Mouse (Mus musculus): Measurements from ENCODE around the gene Ap5s1. TPM values are rescaled to one million over a fixed set of nuclear protein-coding genes. Genes with fewer than 3 reads are reported as not detected.

Gene Ap5s1
- polyA plus RNA-seq, 1 experiment from 2014 or later: 25.9 TPM

DNA sequence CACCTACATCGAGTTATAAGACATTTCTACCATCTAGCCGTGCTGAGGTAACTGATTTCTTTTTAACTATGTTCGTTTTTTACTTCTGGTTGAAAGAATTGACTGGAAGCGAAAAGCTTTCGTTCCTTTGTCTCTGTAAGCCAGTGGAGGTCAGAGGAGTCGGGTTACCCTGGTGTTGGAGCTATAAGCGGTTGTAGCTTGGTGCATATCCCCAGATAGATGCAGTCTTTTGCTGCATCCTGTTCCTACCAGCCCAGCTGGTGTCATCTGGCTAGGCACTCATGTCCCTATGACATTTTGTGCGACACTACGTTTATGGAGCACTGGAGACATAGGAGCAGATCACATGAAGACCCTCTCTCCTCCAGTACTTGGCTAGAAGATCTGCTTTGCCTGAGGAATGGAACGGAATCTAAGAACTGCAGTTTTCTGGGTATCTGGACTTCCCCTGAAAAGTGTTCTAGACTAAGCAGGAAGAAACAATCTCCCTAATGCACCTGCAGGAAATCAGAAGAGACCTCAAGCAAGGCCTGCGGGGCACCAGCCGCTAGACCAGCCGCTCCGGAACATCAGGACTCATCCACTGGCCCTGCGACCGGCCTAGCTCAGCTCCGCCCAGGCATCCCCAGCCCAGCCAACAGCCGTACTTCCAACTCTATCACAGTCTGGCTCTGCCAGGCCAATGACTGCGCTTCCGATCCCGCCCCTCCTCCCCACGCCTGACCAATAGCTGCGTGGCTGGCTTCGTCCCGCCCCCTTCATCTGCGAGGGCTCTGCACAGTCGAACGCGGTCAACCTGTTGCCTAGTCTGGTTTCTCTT, 26.6 kb downstream of the Ap5s1 start, which contains the start of gene Mavs:
TSS of gene Mavs (plus strand) at position 757 of the 820 bp plus-strand sequence.
- Histone ChIP-seq H3K36me3 (peaks cover 5% of the 10 kb centered on the region; the same call in 1 of the 2 replicates), H3K4me3 (peak within 1 kb of the TSS; percentile 62), H3K9me3 (replicated peaks) (no peaks in the 10 kb centered on the region), H3K27me3 (ENCODE audit: low read depth, poor library complexity, severe bottlenecking) (no peaks in the 10 kb centered on the region), H3K27ac (replicated peaks) (peak within 1 kb of the TSS; percentile 84), H3K4me1 (peaks cover 35% of the 10 kb centered on the region)
- DNase-seq (ENCODE audit: low spot score): peak; percentile 96
- 10% methylated on average over 29 of the region's 29 CpGs for WGBS

DNA sequence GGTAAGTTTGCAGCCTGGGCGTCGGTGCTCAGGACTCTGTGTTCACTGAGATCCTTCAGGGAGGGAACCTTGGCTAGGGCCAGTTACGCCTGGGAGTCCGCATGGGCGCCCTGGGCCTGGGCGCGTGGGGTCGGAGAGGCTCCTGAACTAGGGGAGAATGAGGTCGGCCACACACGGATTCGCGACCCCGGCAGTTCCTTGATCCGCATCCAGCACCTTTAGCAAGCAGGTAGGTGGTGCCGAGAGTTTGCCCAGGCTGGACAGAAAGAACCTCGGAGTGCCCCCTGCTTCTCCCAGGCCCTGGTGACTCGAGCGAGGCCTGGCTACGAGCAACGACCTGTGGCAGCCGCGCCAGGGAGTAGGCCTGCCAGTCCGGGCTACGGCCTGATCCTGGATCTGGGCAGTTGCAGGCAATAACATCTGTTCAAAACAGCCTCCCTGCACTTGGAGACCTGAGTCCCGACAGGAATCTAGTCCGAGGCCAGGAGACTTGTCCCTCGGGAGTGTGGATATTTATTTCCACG, 27.3 kb downstream of the Ap5s1 start:
- no peaks in the 10 kb centered on the region for H3K9me3 ChIP-seq (replicated peaks)
- peaks cover 12% of the 10 kb centered on the region for H3K36me3 ChIP-seq
- WGBS: 15% methylated on average over 28 of the region's 28 CpGs
- no peaks in the 10 kb centered on the region for H3K27me3 ChIP-seq (ENCODE audit: low read depth, poor library complexity, severe bottlenecking)
- peaks cover 35% of the 10 kb centered on the region for H3K4me1 ChIP-seq
- peak overlapping the region; percentile 84 for H3K27ac ChIP-seq (replicated peaks)
- peak overlapping the region; percentile 62 for H3K4me3 ChIP-seq
- no peak for DNase-seq (ENCODE audit: low spot score)

GRCm38 (mm10) chr2:131234970-131235635, 28.2 kb downstream of the Ap5s1 start:
- Histone ChIP-seq H3K9me3 (replicated peaks) (no peaks in the 10 kb centered on the region), H3K36me3 (peaks cover 21% of the 10 kb centered on the region), H3K4me3 (peak overlapping the region; percentile 62; the same call in 1 of the 2 replicates), H3K27ac (replicated peaks) (no peak overlapping the region), H3K4me1 (peaks cover 35% of the 10 kb centered on the region), H3K27me3 (ENCODE audit: low read depth, poor library complexity, severe bottlenecking) (no peaks in the 10 kb centered on the region)
- DNase-seq (ENCODE audit: low spot score): no peak
- 82% methylated on average over 7 of the region's 7 CpGs for WGBS

- H3K36me3 ChIP-seq: peaks cover 90% of the 10 kb centered on the region
These were observed 35.3 kb downstream of the Ap5s1 start for GRCm38 (mm10) chr2:131242180-131242579.

DNA sequence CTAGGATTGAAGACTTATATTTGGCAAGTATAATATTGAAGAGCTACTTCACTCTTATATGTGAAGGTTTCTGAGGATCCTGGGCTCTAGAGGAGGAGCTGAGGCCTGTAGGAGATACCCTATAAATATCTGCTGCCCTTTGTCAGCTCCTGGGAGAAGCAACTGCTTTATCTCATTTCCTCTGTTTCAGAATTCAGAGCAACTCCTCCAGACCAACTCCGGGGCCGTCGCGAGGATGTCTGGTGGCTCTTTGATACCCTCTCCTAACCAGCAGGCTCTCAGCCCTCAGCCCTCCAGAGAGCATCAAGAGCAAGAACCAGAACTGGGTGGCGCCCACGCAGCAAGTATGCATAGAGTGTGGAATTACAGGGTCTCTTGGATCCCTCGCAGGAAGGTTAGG, 36.1 kb downstream of the Ap5s1 start:
- H3K27me3 ChIP-seq (ENCODE audit: low read depth, poor library complexity, severe bottlenecking): no peaks in the 10 kb centered on the region
- WGBS: 94% methylated on average over 7 of the region's 7 CpGs
- no peaks in the 10 kb centered on the region for H3K9me3 ChIP-seq (replicated peaks)
- H3K27ac ChIP-seq (replicated peaks): no peak overlapping the region
- DNase-seq (ENCODE audit: low spot score): no peak
- no peaks in the 10 kb centered on the region for H3K4me1 ChIP-seq
- H3K36me3 ChIP-seq: peaks cover 93% of the 10 kb centered on the region
- no peak overlapping the region for H3K4me3 ChIP-seq

More at GRCm38 (mm10) chr2:131242180-131242579, 35.3 kb downstream of the Ap5s1 start:
- no peak for DNase-seq (ENCODE audit: low spot score)
- no peaks in the 10 kb centered on the region for H3K4me1 ChIP-seq
- no peaks in the 10 kb centered on the region for H3K9me3 ChIP-seq (replicated peaks)
- H3K27ac ChIP-seq (replicated peaks): no peak overlapping the region
- H3K27me3 ChIP-seq (ENCODE audit: low read depth, poor library complexity, severe bottlenecking): no peaks in the 10 kb centered on the region
- no peak overlapping the region for H3K4me3 ChIP-seq

DNA sequence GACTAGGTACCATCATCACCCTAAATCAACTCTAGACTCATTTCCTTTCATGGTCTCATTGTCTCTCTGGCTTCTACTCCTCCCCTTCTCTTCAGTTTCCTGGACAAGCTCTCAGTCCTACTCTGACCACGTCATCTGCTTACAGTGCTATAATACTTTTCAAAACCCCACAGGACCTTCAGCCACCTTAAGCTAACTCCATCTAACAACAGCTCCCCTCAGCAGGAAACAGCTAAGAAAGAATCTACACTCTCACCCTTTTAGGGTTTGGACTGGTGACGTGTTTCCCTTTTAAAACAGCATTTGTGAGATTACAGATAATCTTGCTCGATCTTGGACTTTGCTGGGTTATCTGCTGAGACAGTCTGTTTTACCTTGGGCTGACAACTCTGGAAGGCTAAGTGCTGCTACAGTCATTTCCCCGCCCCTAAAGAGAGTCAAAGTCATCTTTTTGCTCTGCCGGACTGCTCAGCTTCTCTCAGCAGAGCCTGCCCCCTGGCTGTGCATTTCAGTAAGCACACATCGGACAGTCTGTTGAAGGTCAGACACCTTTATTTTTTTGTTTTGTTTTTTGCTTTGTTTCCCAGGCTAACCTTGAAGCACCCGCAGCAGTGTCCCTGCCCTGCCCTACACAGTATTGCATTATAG, 46.9 kb downstream of the Ap5s1 start:
- WGBS: 32% methylated on average over 7 of the region's 7 CpGs
- Histone ChIP-seq H3K9me3 (replicated peaks) (no peaks in the 10 kb centered on the region), H3K27me3 (ENCODE audit: low read depth, poor library complexity, severe bottlenecking) (no peaks in the 10 kb centered on the region), H3K36me3 (0 out of 2 replicates have a peak, but pooled peaks cover under 1% of the 10 kb centered on the region), H3K27ac (replicated peaks) (0 out of 2 replicates have a peak overlapping the region, but pooled peaks have one; percentile 10), H3K4me1 (0 out of 2 replicates have a peak, but pooled peaks cover 2% of the 10 kb centered on the region), H3K4me3 (no peak overlapping the region)
- peak; percentile 49 for DNase-seq (ENCODE audit: low spot score)

DNA sequence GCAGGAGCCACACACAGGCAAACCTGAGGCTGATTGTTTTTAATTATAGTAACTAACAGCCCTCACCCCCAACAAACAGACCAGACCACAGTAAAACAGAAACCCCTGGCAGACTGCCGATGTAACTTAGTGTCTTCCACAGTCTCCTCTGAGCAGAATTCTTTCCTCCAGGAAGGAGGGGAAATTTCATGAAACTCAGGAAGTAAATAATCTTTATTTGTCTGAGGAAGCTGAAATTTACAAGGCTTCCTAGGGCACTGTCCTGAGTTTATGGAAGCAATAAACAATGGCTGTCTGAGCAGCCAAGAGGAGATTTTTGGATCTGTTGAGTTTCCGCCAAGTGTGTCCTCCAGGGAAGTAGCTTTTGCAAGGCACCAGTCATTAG, 47.4 kb downstream of the Ap5s1 start:
- H3K36me3 ChIP-seq: no peaks in the 10 kb centered on the region
- DNase-seq (ENCODE audit: low spot score): no peak
- H3K27ac ChIP-seq (replicated peaks): 0 out of 2 replicates have a peak overlapping the region, but pooled peaks have one; percentile 10
- H3K27me3 ChIP-seq (ENCODE audit: low read depth, poor library complexity, severe bottlenecking): no peaks in the 10 kb centered on the region
- no peaks in the 10 kb centered on the region for H3K9me3 ChIP-seq (replicated peaks)
- WGBS: 88% methylated on average over 2 of the region's 2 CpGs
- 0 out of 2 replicates have a peak, but pooled peaks cover 2% of the 10 kb centered on the region for H3K4me1 ChIP-seq
- no peak overlapping the region for H3K4me3 ChIP-seq

DNA sequence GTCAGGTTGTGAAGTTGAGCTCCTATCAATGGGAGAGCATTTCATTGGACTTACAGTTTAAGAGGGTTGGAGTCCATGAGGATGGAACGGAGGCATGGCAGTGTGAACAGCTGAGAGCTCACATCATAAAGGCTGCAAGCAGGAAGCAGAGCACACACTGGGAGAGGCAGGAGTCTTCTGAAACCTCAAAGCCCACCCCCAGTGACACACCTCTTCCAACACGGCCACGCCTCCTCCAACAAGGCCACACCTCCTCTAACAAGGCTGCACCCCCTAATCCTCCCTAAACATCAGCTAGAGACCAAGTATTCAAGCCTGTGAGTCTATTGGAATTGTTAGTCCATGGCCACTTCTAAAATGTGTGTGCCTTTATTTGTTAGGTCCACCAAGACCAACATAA, 48.9 kb downstream of the Ap5s1 start:
- Histone ChIP-seq H3K4me1 (peaks cover 7% of the 10 kb centered on the region), H3K36me3 (no peaks in the 10 kb centered on the region), H3K9me3 (replicated peaks) (no peaks in the 10 kb centered on the region), H3K27ac (replicated peaks) (no peak overlapping the region), H3K27me3 (ENCODE audit: low read depth, poor library complexity, severe bottlenecking) (no peaks in the 10 kb centered on the region), H3K4me3 (no peak overlapping the region)
- 52% methylated on average over 3 of the region's 3 CpGs for WGBS
- DNase-seq (ENCODE audit: low spot score): no peak

- H3K27ac ChIP-seq (replicated peaks): no peak overlapping the region
- WGBS: 87% methylated on average over 8 of the region's 8 CpGs
- no peaks in the 10 kb centered on the region for H3K36me3 ChIP-seq
- no peaks in the 10 kb centered on the region for H3K9me3 ChIP-seq (replicated peaks)
- no peaks in the 10 kb centered on the region for H3K27me3 ChIP-seq (ENCODE audit: low read depth, poor library complexity, severe bottlenecking)
- H3K4me1 ChIP-seq: peaks cover 21% of the 10 kb centered on the region
- no peak for DNase-seq (ENCODE audit: low spot score)
- no peak overlapping the region for H3K4me3 ChIP-seq
These were observed 51.8 kb downstream of the Ap5s1 start for GRCm38 (mm10) chr2:131258693-131259092.

DNA sequence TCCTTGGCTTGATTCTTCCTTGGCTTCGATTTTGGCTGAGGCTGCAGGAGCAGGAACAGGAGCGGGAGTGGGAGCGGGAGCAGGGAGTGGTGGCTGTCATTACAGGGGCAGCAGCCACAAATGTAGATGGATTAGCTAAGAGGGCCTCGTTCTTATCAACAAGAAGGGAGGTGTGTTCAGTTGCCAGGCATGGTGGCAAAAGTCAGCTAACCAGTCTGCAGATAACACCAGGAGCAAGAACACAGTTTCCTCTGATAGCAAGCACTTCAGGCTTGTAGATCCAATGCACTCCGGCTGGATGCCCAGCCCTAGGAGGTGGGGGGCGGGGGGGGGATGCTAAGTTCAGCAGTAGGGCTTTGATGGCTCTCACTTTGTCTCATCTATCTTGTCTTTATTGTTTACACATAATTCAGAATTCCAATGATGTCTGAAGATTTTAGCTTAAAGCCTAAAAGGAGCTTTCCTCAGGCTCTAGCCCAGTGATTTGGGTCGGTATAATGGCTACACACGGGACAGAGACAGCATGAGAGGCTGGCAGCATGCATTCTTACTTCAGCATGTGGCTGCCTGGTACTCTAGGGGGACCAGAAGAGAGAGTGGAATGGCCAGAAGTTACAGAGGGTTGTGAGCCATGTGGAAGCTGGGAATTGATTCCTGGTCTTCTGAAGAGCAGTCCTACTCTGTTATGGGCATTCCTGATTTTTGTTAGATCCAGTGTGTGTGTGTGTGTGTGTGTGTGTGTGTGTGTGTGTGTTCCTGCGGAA, 53.8 kb downstream of the Ap5s1 start:
- peaks cover 37% of the 10 kb centered on the region for H3K4me1 ChIP-seq
- H3K36me3 ChIP-seq: no peaks in the 10 kb centered on the region
- H3K4me3 ChIP-seq: peak overlapping the region; percentile 90; the same call in 1 of the 2 replicates
- no peak for DNase-seq (ENCODE audit: low spot score)
- H3K27me3 ChIP-seq (ENCODE audit: low read depth, poor library complexity, severe bottlenecking): no peaks in the 10 kb centered on the region
- H3K9me3 ChIP-seq (replicated peaks): no peaks in the 10 kb centered on the region
- peak overlapping the region; percentile 99 for H3K27ac ChIP-seq (replicated peaks)
- 65% methylated on average over 9 of the region's 9 CpGs for WGBS

- Histone ChIP-seq H3K4me1 (peaks cover 37% of the 10 kb centered on the region), H3K27me3 (ENCODE audit: low read depth, poor library complexity, severe bottlenecking) (no peaks in the 10 kb centered on the region), H3K27ac (replicated peaks) (peak overlapping the region; percentile 99), H3K4me3 (peak overlapping the region; percentile 90), H3K36me3 (peaks cover 4% of the 10 kb centered on the region; the same call in 1 of the 2 replicates), H3K9me3 (replicated peaks) (no peaks in the 10 kb centered on the region)
- DNase-seq (ENCODE audit: low spot score): no peak
- WGBS: 5% methylated on average over 10 of the region's 10 CpGs
These were observed 54.8 kb downstream of the Ap5s1 start for GRCm38 (mm10) chr2:131261481-131262212.
